9 mouse cellular contexts compared by ENCODE assay signal in genomic region chr17:11975062-11975607, GRCm38 (mm10).
DNase-seq lines count a peak whose midpoint lies in the region; ATAC-seq and TF ChIP-seq lines count a peak whose summit lies in the region.
"Had no signal": no experiment of that assay in that cellular context is flagged by ENCODE, and none has a peak within 500 bp of the region (broad histone marks: within the 10 kb centered on the region; RNA-seq: fewer than 3 reads in every experiment).

No protein-coding gene starts in this region.

- no peak overlapping the region for H3K27ac ChIP-seq in gastrocnemius, adult 2 months
- no peak overlapping the region for H3K27ac ChIP-seq in midbrain, postnatal 0 days (ENCODE audit: low read depth, low read length)
- H3K27ac ChIP-seq: hindbrain, embryonic 15.5 days had no signal

- H3K9me3 ChIP-seq in midbrain, postnatal 0 days (ENCODE audit: low read length) = no peaks in the 10 kb centered on the region
- H3K9me3 ChIP-seq: hindbrain, embryonic 15.5 days had no signal

- no peaks in the 10 kb centered on the region for H3K36me3 ChIP-seq in midbrain, postnatal 0 days (ENCODE audit: insufficient read depth, low read length)
- H3K36me3 ChIP-seq: hindbrain, embryonic 15.5 days had no signal

- H3K4me1 ChIP-seq in midbrain, postnatal 0 days (ENCODE audit: insufficient read depth, low read length) = peaks cover 2% of the 10 kb centered on the region; the same call in 1 of the 2 replicates

- intact Hi-C loops in gastrocnemius, adult 2 months (cut with DNase I) = no loop called here

- no peak overlapping the region for H3K9ac ChIP-seq in midbrain, postnatal 0 days (replicated peaks; ENCODE audit: low read length, poor library complexity, severe bottlenecking)
- H3K9ac ChIP-seq: hindbrain, embryonic 15.5 days had no signal

- peak; percentile 63 for TF ChIP-seq CTCF in gastrocnemius, adult 2 months (IDR thresholded peaks at IDR 0.05)
- TF ChIP-seq CTCF in midbrain, postnatal 0 days (IDR thresholded peaks at IDR 0.05) = peak; percentile 82

- H3K27me3 ChIP-seq in midbrain, postnatal 0 days (ENCODE audit: insufficient read depth, low read length) = peaks cover 6% of the 10 kb centered on the region; the same call in 1 of the 2 replicates
- H3K27me3 ChIP-seq: hindbrain, embryonic 15.5 days had no signal

- no peak overlapping the region for H3K4me2 ChIP-seq in midbrain, postnatal 0 days (ENCODE audit: low read depth, low read length, poor library complexity, severe bottlenecking)
- H3K4me2 ChIP-seq: hindbrain, embryonic 15.5 days had no signal

- no peak overlapping the region for H3K4me3 ChIP-seq in gastrocnemius, adult 2 months
- no peak overlapping the region for H3K4me3 ChIP-seq in midbrain, postnatal 0 days (ENCODE audit: low read depth, low read length)
- H3K4me3 ChIP-seq: hindbrain, embryonic 15.5 days had no signal

- no peak for ATAC-seq in midbrain, postnatal 0 days (ENCODE audit: low FRiP score)
- ATAC-seq in erythroblast, adult 5-6 weeks (replicated peaks; ENCODE audit: low FRiP score, poor library complexity, severe bottlenecking) = no peak

- 37% methylated on average over 7 of the region's 7 CpGs for WGBS in midbrain, postnatal 0 days

- DNase-seq in gastrocnemius, adult 2 months = no peak
- no peak for DNase-seq in gastrocnemius, adult 18-20 months (ENCODE audit: low spot score)
- DNase-seq in ES-CJ7 (ENCODE audit: low read depth, low spot score) = peak; percentile 51
- peak; percentile 86 to 88 for DNase-seq in cerebellum, postnatal 10 days
- peak; percentile 66 for DNase-seq in heart, postnatal 4 days
- peak; percentile 61 to 69 for DNase-seq in layer of hippocampus, postnatal 10 days (ENCODE audit: low spot score in 2 of 2)
- DNase-seq in midbrain, postnatal 0 days (ENCODE audit: low spot score) = peak; percentile 82

Comparison
In these comparisons a context has a peak if more than half of its experiments do, and no peak if none do; other contexts are left out.
1. DNase-seq: peak in ES-CJ7 (single experiment), cerebellum, postnatal 10 days (2 of 2), heart, postnatal 4 days (single experiment), layer of hippocampus, postnatal 10 days (2 of 2) and midbrain, postnatal 0 days (single experiment); none in gastrocnemius, adult 2 months (single experiment) and gastrocnemius, adult 18-20 months (single experiment).